Mouse (Mus musculus): ENCODE measurements around the gene Hif3a.
"Not testable (repeated sequence)": the region's sequence is repeated elsewhere in the genome, so short reads cannot be mapped to it uniquely, and the experiment has no call there.

Hif3a gene

DNA sequence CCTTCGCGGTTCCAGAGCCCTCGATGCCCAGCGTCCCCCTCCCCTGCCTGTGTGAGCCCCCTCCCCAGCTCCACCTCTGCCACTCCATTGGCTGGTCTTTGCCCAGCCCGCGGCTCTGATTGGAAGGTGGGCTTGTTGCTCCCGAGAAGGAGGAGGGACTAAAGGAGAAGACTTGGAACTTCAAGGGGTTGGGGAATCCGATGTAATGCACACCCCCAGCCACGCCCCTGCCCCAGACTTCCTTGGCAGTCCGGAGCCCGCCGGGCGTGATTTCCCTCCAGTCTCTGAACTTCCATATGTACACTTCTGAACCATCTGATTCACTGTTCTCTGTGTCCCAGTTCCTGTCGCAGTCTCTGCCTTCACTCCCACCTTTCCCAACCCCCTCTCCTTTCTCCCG is at the start of gene Hif3a:
Gene Hif3a, minus strand, starts transcription at position 39 of the 400 bp plus-strand sequence.
- peak; percentile 57 for DNase-seq

DNA sequence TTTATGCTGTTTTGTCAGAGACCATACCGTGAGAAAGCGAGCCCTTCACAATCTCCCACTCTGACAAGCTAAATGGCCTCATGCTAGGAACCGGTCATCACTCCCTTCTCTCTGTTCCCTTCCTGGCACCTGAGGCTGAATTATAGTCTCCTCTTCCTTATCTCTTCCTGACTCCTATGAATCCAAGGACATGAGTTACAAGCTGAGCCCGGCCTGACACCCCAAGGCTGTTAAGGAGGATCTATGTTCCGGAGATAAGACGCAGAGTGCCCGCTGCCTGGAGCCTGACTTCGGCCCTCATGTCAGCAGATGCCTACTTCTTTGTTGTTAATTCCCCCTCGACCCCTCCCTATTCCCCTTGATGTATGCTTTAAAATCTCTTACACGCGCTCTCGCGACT is 39.4 kb upstream of the Hif3a start:
- DNase-seq = not testable (repeated sequence)

DNA sequence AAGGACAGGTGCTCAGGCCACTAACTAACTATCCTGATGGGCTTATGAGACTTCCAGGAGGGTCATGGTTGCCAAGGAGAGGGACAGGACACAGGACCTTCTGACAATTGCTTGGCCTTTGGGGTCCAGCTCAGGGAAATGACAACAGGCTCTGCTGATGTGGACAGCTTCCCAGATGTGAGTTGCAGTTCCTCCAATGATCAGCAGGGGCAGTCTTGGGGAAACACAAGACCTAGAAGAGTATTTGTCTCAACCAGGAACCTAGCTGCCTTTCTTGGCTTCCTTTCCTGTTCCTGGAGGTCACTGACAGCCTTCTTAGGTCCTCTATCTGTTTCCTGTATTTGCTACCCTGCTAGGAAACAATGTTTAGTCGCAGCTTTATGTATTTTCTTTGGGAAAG is 29.1 kb upstream of the Hif3a start:
- no peak for DNase-seq

DNA sequence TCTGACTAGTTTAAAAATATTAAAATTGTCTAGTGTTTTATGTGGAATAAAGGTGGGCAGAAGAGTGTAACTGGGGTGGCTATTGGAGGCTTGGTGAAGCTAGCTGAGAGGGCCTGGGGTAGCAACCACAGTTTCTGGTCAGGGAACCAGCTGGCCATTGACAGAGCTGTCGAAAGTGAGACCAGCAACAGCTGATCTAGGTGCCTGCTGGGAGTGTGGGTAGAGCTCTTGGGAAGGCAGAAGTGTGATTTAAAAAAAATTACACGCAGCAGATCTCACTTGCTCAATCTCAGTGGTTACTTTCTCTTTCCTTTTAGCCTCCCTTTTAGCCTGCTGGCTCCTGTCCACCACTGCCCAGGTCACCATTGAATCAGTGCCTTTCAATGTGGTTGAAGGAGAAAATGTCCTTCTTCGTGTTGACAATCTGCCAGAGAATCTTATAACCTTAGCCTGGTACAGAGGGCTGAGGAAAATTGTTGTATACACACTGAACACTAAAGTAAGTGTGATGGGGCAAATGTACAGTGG is 27.9 kb upstream of the Hif3a start:
- DNase-seq = no peak

DNA sequence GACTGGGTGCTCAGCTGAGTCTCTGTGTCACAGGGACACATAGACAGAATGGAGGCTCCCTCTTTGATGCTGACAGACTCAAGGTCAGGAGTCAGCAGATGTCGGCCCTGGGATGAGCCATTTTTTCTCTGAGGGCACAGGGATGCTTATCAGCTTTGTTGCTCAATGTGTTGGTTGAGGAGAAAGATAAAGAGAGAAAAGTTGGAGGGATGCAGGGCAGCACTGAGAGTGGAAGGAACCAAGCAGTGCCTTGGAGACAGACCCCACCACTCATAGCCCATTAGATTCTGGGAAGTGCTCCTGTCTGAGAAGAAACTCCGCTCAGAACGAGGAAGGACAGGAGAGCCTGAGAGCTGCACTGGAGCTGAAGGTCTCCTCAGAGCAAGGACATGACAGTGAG is 25.5 kb upstream of the Hif3a start:
- DNase-seq = no peak

DNA sequence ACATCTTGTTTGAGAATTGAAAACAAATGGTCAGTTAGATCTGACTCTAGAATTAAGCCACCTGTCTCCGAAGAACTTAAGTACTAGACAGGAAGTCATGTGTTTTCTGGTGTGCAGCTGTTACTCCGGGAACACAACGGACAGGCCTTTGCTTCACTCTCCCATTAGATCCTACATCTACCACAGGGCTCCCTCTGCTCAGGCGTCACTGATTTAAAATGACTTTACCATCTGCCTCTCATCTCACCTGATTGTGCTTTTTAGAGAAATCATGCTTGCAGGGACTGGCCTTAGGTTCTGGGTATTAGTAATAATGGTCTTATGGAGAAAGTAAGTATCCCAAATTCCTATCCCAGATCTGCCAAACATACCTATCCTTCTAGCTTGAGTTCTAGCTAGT is 20.5 kb upstream of the Hif3a start:
- no peak for DNase-seq

DNA sequence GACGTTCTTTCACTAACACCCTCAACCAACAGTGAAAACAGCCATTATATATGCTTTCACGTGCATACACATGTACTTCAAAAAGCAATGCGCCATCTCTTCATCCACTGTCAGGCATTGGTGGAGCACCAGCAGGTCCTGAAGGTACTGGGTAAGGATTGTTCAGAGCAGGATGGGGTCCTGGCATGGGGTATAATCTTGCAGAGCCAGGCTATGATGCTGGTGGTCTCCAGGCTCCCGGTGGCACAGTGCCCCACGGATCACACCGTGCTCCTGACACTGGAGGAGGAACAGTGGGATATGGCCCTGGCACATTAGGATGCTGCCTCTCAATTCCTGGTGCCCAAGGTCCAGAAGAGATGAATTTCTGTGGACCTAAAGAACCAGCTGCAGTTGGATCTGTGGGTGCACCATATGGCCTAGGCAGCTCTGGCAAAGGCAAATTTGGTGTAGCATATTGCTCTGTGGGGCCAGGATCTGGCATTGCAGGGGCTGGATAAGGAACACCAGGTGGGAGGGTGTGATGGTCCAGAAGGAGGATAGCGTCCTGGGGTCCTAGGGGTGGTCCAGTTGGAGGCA is 15.9 kb upstream of the Hif3a start:
- no peak for DNase-seq

DNA sequence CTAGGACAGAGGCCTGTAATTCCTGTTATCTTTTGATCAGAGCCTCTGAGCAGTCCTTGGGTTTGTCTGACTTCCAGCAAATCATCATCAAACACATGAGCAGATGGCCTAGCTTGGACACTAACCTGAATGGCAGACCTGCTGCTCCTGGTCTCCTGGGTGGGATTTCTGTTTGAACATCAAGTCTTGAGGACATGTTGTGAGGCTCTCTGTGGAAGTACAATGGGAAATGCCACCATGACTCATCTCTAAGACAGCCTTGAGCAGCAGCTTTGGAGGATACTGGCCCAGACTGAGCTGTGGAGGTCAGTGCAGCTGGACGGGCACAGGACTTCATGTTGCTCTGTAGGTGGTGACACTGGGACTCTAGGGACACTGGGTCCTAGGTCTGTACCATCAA is 14.3 kb upstream of the Hif3a start:
- DNase-seq = no peak

DNA sequence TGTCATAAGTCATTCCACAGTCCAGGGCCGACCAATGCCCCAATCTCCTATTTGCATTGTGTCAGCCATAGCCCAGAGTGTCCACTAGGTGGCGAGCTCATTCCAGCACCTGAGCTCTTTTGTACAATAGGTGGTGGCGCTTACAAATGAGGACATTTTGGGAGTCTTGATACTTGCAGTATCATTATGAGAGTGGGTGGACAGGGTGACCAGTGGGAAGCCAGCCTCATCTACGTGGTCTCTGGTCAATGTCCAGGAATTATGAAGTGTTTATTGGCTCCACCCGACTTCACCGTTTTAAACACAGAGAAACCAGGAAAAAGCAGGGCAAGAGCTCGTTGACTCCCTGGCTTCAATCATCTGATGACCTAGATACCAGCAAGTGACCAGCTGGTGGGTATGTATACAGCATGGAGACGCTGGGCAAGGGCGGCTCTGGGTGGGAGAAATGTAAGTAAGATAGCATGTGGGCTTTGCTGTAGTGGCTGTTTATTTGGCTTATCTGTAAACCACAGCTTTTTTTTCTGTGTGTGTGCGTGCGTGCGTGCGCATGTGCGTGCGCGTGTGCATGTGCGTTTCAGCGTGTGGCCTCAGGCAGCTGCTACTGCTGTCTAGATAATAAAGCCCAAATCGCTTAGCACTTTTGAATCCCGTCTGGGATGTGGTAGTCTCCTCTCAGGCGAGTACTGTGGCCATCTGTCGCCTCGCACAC is 11.8 kb upstream of the Hif3a start, which contains the start of gene Psg16:
Gene Psg16, plus strand, starts transcription at position 137 of the 712 bp plus-strand sequence.
- peak; percentile 58 for DNase-seq

DNA sequence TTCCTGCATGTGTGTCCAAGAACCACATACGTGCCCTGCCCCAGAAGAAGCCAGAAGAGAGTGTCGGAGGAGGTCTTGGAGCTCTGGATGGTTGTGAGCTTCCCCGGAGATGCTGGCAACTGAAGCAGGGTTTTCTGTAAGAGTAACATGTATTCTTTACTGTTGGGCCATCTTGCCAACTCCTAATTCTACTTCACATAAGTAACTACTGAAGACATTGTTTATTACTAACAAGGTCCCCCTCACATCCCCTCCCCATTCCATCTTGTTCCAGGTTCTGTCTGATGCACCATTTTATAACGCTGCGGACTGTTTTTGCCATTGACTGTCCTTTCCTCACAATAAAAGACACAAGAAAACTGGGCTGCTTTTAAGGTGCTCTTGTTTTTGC is 11.3 kb upstream of the Hif3a start:
- DNase-seq = no peak

DNA sequence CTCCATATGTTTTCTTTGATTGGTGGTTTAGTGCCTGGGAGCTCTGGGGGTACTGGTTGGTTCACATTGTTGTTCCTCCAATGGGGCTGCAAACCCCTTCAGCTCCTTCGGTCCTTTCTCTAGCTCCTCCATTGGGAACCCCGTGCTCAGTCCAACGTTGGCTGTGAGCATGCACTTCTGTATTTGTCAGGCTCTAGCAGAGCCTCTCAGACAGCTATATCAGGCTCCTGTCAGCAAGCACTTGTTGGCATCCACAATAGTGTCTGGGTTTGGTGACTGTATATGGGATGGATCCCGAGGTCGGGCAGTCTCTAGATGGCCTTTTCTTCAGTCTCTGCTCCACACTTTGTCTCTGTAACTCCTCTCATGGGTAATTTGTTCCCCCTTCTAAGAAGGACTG is 5.4 kb upstream of the Hif3a start:
- not testable (repeated sequence) for DNase-seq

DNA sequence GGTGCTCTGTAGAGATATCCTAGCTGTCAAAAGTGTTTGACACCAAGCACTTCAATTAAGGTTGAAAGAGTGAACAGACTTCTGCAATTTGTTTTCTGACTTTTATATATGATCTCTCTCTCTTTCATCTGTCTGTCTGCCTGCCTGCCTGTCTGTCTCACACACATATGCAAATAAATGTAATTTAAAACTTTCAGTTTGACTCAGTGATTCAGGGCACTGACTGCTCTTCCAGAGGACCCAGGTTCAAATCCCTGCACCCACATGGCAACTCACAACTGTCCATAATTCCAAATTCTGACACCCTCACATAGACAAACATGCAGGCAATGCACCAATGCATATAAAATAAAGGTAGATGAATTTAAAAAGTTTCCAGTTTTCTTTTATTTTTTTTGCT is 4.8 kb upstream of the Hif3a start:
- no peak for DNase-seq

DNA sequence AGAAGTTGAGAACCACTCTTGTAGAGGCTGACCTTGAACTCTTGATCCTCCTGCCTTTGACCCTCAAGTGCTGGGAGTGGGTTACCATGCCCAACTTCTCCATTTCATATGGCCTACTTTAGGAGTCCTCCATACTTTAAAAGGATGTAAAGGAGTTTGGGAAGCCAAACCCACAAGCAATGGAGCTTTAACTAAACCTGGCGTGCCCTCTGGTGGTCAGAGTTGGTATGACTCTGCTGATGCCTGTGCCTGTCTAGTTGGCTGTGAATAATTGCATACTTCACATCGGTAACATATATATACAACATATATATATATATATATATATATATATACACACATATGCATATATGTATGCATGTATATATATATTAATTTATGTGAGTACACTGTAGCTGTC is 4.2 kb upstream of the Hif3a start:
- DNase-seq = peak; percentile 82

DNA sequence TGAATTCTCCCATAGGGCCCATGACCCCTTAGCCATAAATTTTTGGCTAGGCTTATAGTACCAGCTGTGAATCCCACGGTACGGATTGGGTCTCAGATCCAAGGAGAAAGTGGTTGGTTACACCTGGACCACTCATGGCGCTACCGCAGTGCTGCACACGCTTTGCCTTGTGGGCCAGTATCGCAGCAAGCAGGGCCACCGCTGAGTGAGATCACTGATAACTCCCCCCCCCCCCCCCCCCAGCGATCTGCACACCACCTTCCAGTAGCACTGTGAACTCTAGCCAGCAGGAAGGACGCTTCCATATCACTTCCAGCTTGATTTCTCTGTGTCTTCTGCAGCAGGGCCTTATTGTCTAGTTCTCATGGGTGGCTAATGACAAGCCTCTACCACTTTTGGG is 3.4 kb upstream of the Hif3a start:
- no peak for DNase-seq

DNA sequence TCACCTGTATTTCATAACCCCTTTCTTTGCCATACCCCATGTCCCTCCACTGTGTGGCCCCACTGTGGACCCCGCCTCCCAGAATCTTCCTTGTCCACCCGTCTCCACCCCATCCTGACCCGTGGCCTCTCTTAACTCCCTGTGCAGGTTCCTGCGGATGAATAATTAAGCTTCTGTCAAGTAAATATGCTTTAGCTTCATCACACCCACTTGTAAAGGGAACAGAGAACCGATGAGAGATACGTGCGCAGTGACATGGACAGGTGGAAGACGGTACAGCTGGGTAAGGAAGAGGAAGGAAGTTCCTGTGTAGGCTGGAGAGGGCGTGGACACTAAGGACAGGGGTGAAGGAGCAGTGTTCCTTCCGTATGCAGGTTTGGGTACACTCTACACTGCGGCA is 618 bp upstream of the Hif3a start:
- no peak for DNase-seq

DNA sequence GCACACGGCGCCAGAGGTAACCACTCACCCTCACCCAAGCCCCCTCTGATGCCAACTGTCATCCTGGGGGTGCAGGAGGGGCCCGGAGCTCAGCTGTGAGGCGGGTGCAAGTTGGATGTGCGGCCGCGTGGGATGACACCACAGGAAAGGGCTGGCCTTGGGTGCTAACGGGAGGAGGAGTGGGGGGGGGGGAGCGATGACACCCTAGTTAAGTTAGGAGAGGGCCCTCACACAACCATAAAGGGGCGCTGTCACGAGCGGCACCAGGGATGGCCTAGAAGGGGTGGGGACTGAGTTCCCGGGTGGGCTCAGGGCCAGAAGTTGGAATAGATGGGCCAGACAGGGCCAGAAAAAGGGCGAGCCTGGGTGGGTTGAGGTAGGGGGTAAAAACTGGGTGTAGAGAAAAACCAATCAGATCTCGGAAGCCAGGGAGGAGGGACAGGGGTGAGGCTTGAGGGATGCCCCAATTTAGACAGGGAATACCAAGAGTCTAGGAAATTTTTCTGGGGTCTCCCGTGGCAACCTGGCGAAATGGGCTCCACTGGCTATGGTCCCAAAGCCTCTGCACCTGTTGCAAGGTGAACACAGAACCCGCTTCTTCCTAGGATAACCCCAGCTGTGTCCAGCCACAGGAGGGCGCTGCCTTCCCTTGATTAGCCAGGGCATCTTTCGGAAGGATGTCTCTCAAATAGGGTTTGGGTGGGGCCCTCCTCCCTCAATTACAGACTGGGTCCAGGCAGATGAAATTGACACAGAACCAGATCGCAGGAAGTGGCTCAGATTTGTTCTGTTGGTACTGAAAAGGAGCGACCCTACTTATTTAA is 1.2 kb downstream of the Hif3a start:
- DNase-seq = peak; percentile 70

DNA sequence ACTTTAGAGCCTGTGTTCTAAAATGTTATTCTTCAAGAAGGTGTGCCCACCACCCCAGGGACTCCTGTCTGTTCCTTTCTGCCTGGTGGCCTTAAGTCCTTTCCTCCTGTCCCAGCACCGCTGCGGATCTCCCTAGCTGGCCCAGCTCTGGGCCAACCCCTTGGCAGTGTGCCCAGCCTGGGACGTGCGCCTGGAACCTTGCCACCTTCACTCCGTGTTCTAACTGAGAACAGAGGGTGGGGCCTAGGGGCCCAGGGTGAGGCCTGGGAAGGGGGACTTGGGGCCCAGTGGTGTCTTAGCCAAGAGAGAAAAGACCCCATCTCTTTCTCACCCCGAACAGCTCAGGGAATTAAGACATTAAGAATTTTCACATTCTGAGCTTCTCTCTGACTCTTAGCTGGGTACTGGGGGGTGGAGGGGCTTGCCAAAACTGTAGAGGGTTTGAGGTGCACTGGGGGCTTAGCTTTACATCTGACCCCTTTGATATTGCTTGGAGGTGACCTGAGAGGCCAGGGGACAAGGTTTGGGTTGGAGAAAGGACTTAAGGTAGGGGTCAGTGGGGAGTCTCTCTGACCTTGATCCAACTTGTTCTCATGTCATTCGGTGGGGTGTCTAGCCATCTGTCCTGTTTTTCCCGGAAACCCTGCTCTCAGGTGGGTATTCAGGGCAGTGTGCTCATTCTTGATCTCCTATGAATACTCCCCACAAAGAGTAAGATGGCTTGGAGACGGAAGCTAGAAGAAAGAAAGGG is 2.0 kb downstream of the Hif3a start:
- peak; percentile 89 for DNase-seq

DNA sequence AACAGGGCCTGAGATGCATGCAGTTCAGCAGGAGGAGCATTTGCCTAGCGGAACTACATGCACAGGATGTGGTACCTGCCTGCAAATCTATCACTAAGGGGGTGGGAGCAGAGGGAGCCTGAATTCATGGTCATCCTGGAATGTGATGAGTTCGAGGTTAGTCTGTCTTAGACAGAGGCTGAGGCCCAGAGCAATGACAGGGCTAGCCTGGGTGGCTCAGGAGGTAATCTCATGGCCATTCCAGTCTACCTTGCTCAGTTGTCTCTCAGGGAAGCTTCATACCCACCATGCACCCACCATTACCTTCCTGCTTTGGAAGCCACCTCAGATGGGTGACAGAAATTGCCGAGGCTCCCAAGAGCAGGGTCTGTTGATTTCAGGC is 2.8 kb downstream of the Hif3a start:
- no peak for DNase-seq

DNA sequence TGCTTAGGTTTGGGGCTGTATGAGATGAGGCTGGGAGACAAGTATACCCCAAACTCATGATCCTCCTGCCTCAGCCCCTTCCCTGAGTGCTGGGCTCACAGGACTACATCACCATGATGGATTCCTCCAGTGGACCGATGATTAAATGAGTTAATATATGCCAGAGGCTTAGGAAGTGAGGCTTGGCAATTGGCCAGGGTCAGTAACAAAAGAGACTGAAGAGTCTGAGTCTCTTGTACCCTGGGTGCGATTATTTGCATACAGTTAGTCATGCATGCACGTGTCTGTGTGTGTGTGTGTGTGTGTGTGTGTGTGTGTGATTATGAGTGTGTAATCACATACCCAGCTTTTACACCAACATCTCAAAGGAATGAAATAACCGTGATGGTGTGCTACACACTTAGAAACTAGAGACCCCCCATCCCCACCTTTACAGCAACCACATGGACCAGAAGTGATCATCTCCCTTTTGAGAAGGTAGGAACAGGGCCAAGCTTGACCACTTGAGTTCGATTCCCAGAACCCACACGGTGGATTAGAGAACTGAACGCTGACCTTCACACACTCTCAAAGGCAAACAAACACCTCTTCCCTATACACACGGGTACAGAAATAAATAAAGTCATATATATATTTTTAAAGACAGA is 3.3 kb downstream of the Hif3a start:
- DNase-seq = no peak

DNA sequence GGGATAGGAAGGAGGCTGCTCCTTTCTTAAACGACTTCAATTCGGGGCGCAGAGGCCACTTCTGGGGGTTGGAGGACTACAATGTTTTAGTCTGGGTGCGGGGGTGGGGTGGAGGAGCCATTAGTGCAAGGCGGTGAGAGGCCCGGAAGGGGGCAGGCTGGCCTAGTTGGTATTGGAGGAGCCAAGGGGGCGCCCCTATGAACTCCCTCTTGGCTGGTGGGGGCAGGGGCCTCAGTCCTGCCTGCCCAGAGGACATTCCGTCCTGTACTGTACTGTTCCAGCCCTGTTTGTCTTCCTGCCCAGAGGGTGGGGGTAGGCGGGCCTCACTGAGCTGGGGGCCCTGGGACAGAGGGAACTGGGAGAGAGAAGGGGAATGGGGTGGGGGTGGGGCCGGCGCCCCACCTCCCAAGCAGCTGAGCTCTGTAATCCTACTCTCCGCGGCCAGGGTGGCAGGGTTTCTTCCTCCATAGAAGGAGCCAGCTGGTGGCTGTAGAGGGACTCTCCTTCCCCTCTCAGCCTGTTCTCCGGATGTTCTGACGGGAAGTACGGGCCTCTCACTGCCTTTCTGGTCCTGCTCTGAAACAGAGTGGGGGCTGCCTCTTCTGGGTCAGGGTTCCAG is 4.0 kb downstream of the Hif3a start:
- peak; percentile 90 for DNase-seq

DNA sequence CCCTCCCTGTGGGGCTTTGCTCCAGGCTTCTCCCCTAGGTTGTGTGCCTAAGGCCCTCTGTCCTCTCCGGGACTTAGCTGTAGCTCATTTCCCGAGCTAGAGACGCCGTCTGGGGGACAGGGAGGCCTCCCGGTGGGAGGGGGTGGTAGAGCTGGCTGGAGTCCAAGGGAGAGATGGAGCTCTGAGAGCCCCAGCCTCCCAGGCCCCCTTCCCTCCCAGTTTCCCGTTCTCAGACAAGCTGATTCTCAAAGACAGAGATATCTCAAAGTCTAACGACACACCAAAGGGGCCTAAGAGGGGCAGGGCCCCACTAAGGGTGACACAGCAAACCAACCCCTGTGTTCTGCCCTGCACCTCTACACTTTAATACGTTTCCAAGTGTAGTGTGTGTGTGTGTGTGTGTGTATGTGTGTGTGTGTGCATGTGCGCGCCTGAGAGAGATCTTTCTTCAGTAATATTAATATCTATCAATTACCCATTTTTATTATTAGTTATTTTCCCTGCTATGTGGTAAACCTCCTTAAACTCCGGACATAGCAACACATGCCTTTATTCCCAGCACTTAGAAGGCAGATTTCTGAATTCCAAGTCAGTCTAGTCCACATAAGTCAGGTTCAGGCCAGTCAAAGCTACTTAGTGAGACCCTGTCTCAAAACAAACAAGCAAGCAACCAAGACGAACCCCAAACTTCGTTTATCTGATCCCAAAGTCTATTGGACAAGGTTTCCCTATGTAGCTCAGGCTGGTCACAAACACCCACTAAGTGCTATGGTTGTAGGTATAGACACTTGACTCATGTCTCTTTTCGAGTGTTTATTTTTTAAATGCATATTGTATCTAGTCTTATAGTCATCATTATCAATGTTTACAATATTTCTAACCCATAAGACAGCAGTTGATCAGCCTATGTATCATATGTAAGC is 5.4 kb downstream of the Hif3a start:
- DNase-seq = no peak

Measured in right cerebral cortex, adult 18-20 months (tissue).